Mouse (Mus musculus) hindbrain, embryonic 11.5 days (tissue): ENCODE measurements around the gene Zfp46. TPM values are rescaled to one million over a fixed set of nuclear protein-coding genes. Genes with fewer than 3 reads are reported as not detected.
A peak's percentile ranks its signal among the peaks of the same experiment; 100 is the strongest.

Experiments used
- ATAC-seq: fragments of 200-750 bp; cut with Nextera tagmentation; 2 replicates; pipeline ENCODE4 v1.8.0; 2017; ENCODE audit warnings: mild to moderate bottlenecking, moderate TSS enrichment, moderate library complexity; ENCODE audit not compliant: low FRiP score
- DNase-seq: peaks from one replicate; pipeline ENCODE4 v3.0.0-alpha.2; 2015; ENCODE audit warnings: low spot score
- H3K27ac ChIP-seq: fragments of 300-500 bp; sonication (generic); 2 replicates; pipeline ENCODE4 v1.5.1; 2014; ENCODE audit warnings: mild to moderate bottlenecking, low read depth, low read length
- H3K27me3 ChIP-seq: fragments of 300-500 bp; sonication (generic); 2 replicates; pipeline ENCODE4 v1.6.1; 2014; ENCODE audit warnings: mild to moderate bottlenecking, low read length, moderate library complexity, mixed read lengths; ENCODE audit not compliant: control insufficient read depth, insufficient read depth
- H3K36me3 ChIP-seq: fragments of 300-500 bp; sonication (generic); 2 replicates; pipeline ENCODE4 v1.6.1; 2014; ENCODE audit warnings: mild to moderate bottlenecking, low read length, moderate library complexity, mixed read lengths; ENCODE audit not compliant: control insufficient read depth, insufficient read depth
- H3K4me1 ChIP-seq: fragments of 300-500 bp; sonication (generic); replicated peaks from 2 replicates; pipeline ENCODE4 v1.6.1; 2014; ENCODE audit warnings: low read length, mixed read lengths; ENCODE audit not compliant: control insufficient read depth, insufficient read depth
- H3K4me2 ChIP-seq: fragments of 300-500 bp; sonication (generic); replicated peaks from 2 replicates; pipeline ENCODE4 v1.6.1; 2014; ENCODE audit warnings: mild to moderate bottlenecking, low read depth, low read length
- H3K4me3 ChIP-seq: fragments of 300-500 bp; sonication (generic); 2 replicates; pipeline ENCODE4 v1.5.1; 2014; ENCODE audit warnings: low read depth, low read length
- H3K9ac ChIP-seq: fragments of 300-500 bp; sonication (generic); 2 replicates; pipeline ENCODE4 v1.6.1; 2014; ENCODE audit warnings: low read depth, low read length
- H3K9me3 ChIP-seq: fragments of 300-500 bp; sonication (generic); 2 replicates; pipeline ENCODE4 v1.6.1; 2016; ENCODE audit warnings: low read length; ENCODE audit not compliant: control insufficient read depth
- WGBS: fragments of 180-500 bp; shearing (Covaris S2); extraction: QIAGEN DNeasy Blood & Tissue Kit; methylation state at CpG from one replicate; pipeline ENCODE4 v1.1.7; 2014; 5-methylcytosine and 5-hydroxymethylcytosine counted together
- polyA plus RNA-seq: library from polyadenylated mRNA; unstranded; fragments of >200 nt; fragmentation: Nextera tagmentation; extraction: Ambion mirVana; gene quantifications from 2 replicates; pipeline ENCODE4 v1.2.1, GENCODE M21; 2014

Zfp46 gene
- 26.2 and 33.1 TPM in 2 replicates for polyA plus RNA-seq

- H3K36me3 ChIP-seq, result 0 out of 2 replicates have a peak, but pooled peaks cover 5% of the 10 kb centered on the region
- ATAC-seq (no peak), DNase-seq (no peak)
- peaks cover 10% of the 10 kb centered on the region; the same call in 1 of the 2 replicates for H3K4me1 ChIP-seq
- H3K27me3 ChIP-seq, result peaks cover 6% of the 10 kb centered on the region
- H3K9me3 ChIP-seq, result no peaks in the 10 kb centered on the region
- peak within 1 kb of the TSS; percentile 68 for H3K9ac ChIP-seq
- H3K4me2 ChIP-seq, result peak within 1 kb of the TSS; percentile 67
- H3K4me3 ChIP-seq, result peak within 1 kb of the TSS; percentile 44
- WGBS, result 49% methylated on average over 5 of the region's 5 CpGs
- peak within 1 kb of the TSS; percentile 86 for H3K27ac ChIP-seq
Measured at GRCm38 (mm10) chr4:136284455-136284854, at the start of gene Zfp46. TSS of gene Zfp46 (plus strand) at chr4:136284683.

DNA sequence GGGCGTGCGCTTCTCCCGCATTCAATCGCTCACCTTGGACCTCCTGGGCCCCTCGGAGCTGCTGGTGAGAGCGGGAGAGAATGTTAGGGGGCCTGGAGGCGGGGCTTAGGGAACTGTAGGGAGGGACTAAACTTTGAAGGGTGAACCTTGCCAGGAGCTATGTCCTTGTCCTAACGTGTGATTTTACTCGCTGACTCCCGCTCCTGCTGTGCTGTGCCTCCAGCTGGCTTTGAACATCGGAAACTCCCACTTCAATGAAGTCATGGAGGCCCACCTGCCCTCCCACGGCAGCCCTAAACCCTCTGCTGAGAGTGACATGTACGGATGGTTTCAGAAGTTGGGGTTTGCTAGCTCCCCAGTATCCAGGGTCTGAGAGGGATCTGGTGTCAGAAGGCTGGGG lies 45.8 kb upstream of the Zfp46 start:
- H3K36me3 ChIP-seq, result no peaks in the 10 kb centered on the region
- H3K4me2 ChIP-seq, result no peak overlapping the region
- ATAC-seq (no peak), DNase-seq (no peak)
- peaks cover 4% of the 10 kb centered on the region; the same call in 1 of the 2 replicates for H3K4me1 ChIP-seq
- H3K9ac ChIP-seq, result no peak overlapping the region
- peaks cover 20% of the 10 kb centered on the region for H3K27me3 ChIP-seq
- WGBS, result 19% methylated on average over 13 of the region's 13 CpGs
- no peak overlapping the region for H3K27ac ChIP-seq
- no peak overlapping the region for H3K4me3 ChIP-seq
- H3K9me3 ChIP-seq, result no peaks in the 10 kb centered on the region

DNA sequence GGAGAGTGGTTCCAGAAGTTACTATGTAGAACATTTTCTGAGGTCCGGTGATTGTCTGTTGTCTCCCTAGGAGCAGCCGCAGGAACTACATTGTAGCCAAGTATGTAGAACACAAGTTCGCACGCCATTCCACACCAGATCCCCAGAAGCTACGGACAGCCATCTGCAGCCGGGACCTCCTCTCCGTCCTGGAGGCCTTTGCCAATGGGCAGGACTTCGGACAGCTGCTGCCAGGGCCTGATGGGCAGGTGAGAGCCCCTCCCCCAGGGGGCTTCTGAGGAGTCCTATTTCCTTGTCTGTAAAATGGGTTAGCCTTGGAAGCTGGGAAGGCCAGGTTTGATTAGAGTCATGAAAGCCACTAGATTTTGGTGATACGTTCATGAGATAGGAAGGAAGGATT lies 45.4 kb upstream of the Zfp46 start:
- H3K36me3 ChIP-seq, result no peaks in the 10 kb centered on the region
- no peak overlapping the region for H3K4me2 ChIP-seq
- peaks cover 20% of the 10 kb centered on the region for H3K27me3 ChIP-seq
- 70% methylated on average over 9 of the region's 9 CpGs for WGBS
- no peak overlapping the region for H3K9ac ChIP-seq
- no peak overlapping the region for H3K27ac ChIP-seq
- peaks cover 4% of the 10 kb centered on the region; the same call in 1 of the 2 replicates for H3K4me1 ChIP-seq
- H3K4me3 ChIP-seq, result no peak overlapping the region
- no peak for ATAC-seq
- H3K9me3 ChIP-seq, result no peaks in the 10 kb centered on the region
- no peak for DNase-seq

DNA sequence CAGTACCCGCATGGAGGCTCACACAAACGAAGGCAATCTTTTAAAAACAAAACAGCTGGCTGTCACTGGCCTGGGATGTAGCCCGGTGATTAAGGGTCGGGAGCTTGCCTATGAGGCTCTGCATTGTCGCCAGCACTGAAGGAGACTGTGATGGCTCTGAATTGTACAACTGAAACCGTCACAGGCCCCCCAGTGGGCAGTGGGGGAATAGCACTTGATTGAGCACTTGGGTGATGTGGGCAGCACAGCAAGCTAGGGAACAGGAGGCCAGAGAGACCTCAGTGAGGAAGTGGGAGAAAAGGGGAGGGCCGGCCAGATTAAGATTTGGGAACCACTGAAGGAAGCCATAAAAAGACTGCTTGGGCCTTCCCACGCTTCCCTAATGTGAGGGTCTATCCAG lies 44.9 kb upstream of the Zfp46 start:
- WGBS, result 19% methylated on average over 8 of the region's 8 CpGs
- no peak overlapping the region for H3K9ac ChIP-seq
- ATAC-seq (0 out of 2 replicates have a peak, but pooled peaks have one; percentile 40), DNase-seq (peak; percentile 83)
- H3K36me3 ChIP-seq, result no peaks in the 10 kb centered on the region
- H3K4me1 ChIP-seq, result peaks cover 4% of the 10 kb centered on the region; the same call in 1 of the 2 replicates
- H3K27me3 ChIP-seq, result peaks cover 25% of the 10 kb centered on the region
- H3K4me3 ChIP-seq, result no peak overlapping the region
- H3K9me3 ChIP-seq, result no peaks in the 10 kb centered on the region
- H3K4me2 ChIP-seq, result no peak overlapping the region
- H3K27ac ChIP-seq, result no peak overlapping the region

- Histone ChIP-seq H3K27ac (no peak overlapping the region), H3K9me3 (no peaks in the 10 kb centered on the region), H3K4me2 (no peak overlapping the region), H3K4me1 (peaks cover 4% of the 10 kb centered on the region; the same call in 1 of the 2 replicates), H3K9ac (no peak overlapping the region), H3K27me3 (peaks cover 29% of the 10 kb centered on the region), H3K36me3 (no peaks in the 10 kb centered on the region), H3K4me3 (no peak overlapping the region)
- WGBS, result 65% methylated on average over 14 of the region's 14 CpGs
- ATAC-seq (no peak), DNase-seq (no peak)
Measured at GRCm38 (mm10) chr4:136240123-136240522, 44.4 kb upstream of the Zfp46 start.

- ATAC-seq, result no peak
Measured at GRCm38 (mm10) chr4:136240955-136241354, 43.5 kb upstream of the Zfp46 start.

DNA sequence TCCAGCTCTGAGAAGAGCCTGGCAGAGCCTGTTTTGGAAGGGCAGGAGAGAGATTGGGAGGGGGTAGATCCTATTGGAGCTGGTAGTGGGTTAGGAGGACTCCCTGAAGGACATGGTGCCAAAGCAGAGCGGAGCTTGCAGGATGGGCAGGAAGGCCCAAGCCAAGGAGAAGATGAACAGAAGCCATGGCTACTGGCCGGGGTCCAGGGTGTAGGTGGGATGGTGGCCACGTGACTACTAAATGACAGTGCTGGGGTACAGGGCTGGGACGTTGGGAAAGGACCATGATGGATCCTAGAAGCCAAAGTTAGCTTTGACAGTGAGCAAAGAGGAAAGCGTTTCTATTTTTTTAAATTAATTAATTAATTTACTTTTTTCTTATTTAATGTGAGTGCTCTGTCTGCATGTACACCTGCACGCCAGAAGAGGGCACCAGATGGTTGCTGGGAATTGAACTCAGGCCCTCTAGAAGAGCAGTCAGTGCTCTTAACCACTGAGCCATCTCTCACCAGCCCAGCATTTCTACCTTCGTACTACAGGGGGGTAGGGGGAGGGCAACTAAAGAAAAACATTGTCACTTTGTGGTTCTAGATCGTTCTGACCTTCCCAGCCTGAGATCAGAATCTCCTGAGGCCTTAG lies 42.3 kb upstream of the Zfp46 start:
- H3K9ac ChIP-seq, result no peak overlapping the region
- H3K36me3 ChIP-seq, result no peaks in the 10 kb centered on the region
- ATAC-seq (no peak), DNase-seq (no peak)
- no peak overlapping the region for H3K4me2 ChIP-seq
- WGBS, result 46% methylated on average over 8 of the region's 8 CpGs
- no peak overlapping the region for H3K4me3 ChIP-seq
- H3K4me1 ChIP-seq, result peaks cover 4% of the 10 kb centered on the region; the same call in 1 of the 2 replicates
- H3K27ac ChIP-seq, result no peak overlapping the region
- no peaks in the 10 kb centered on the region for H3K9me3 ChIP-seq
- peaks cover 46% of the 10 kb centered on the region for H3K27me3 ChIP-seq

More at GRCm38 (mm10) chr4:136240955-136241354, 43.5 kb upstream of the Zfp46 start:
- no peaks in the 10 kb centered on the region for H3K9me3 ChIP-seq
- peaks cover 34% of the 10 kb centered on the region for H3K27me3 ChIP-seq
- H3K4me3 ChIP-seq, result no peak overlapping the region
- no peak for DNase-seq
- WGBS, result 31% methylated on average over 8 of the region's 8 CpGs
- peaks cover 4% of the 10 kb centered on the region; the same call in 1 of the 2 replicates for H3K4me1 ChIP-seq
- H3K27ac ChIP-seq, result no peak overlapping the region
- no peak overlapping the region for H3K4me2 ChIP-seq
- no peak overlapping the region for H3K9ac ChIP-seq
- H3K36me3 ChIP-seq, result no peaks in the 10 kb centered on the region

DNA sequence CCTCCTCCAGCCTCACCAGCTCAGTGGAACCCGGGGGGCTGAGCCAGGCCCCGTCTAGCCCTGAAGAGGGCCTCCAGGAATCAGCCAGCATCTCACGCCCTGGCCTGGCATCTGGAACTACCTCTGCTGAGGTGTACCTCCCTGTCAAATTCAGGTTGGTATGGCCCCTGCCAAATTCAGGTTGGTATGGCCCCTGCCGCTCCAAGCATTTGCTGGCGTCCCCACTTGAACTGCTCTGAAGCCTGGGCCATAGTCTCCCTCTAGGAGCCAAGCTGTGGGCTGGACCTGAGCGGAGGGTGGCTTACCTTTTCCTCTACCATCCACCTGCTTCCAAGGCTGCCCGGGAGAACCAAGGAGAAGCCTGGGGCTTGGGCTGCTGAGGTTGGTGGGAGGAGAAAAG lies 41.8 kb upstream of the Zfp46 start:
- H3K27ac ChIP-seq, result no peak overlapping the region
- no peak overlapping the region for H3K4me2 ChIP-seq
- H3K27me3 ChIP-seq, result peaks cover 47% of the 10 kb centered on the region
- H3K9ac ChIP-seq, result no peak overlapping the region
- no peaks in the 10 kb centered on the region for H3K9me3 ChIP-seq
- no peak for ATAC-seq
- DNase-seq, result no peak
- H3K4me3 ChIP-seq, result no peak overlapping the region
- H3K4me1 ChIP-seq, result peaks cover 4% of the 10 kb centered on the region
- WGBS, result 74% methylated on average over 7 of the region's 7 CpGs
- no peaks in the 10 kb centered on the region for H3K36me3 ChIP-seq

DNA sequence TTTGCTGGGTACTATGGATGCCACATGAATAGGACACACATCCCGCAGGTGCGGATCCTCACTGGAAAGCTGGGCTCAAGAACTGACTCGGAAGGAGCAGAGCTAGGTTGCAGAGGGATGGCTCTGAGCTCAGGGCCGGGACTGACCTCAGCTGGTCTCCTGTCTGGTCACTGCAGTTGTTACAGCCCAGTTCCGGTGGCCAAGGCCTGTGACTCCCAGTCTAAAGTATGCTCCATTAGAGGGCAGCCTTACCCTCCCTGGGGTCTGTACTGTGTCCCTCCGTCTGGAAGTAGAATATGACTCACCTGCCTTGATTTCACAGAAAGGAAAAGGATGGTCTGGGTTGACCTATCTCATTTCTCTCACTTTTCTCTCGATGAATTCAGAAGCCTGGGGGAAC lies 40.3 kb upstream of the Zfp46 start:
- Histone ChIP-seq H3K27me3 (peaks cover 50% of the 10 kb centered on the region), H3K4me2 (no peak overlapping the region), H3K9me3 (no peaks in the 10 kb centered on the region), H3K4me3 (no peak overlapping the region), H3K4me1 (peaks cover 13% of the 10 kb centered on the region), H3K27ac (no peak overlapping the region), H3K9ac (no peak overlapping the region), H3K36me3 (no peaks in the 10 kb centered on the region)
- 72% methylated on average over 7 of the region's 7 CpGs for WGBS
- DNase-seq (no peak), ATAC-seq (no peak)
